Mouse (Mus musculus) thymus, adult 2 months (tissue): Measurements from ENCODE around the gene Rere. TPM values are rescaled to one million over a fixed set of nuclear protein-coding genes. Genes with fewer than 3 reads are reported as not detected.

Experiments used
- DNase-seq: peaks from one replicate; pipeline ENCODE4 v3.0.0; 2021
- H3K27ac ChIP-seq: fragments of 200-500 bp; 2 replicates; pipeline ENCODE4 v1.5.1; 2012; ENCODE audit warnings: low read length, control low read depth; ENCODE audit not compliant: control insufficient read depth, insufficient read depth
- H3K27me3 ChIP-seq: fragments of 200-500 bp; 2 replicates; pipeline ENCODE4 v1.6.1; 2012; ENCODE audit warnings: mild to moderate bottlenecking, low read length, moderate library complexity, mixed read lengths; ENCODE audit not compliant: control insufficient read depth, insufficient read depth
- H3K36me3 ChIP-seq: fragments of 200-500 bp; 2 replicates; pipeline ENCODE4 v1.6.1; 2012; ENCODE audit warnings: mild to moderate bottlenecking, low read length, moderate library complexity; ENCODE audit not compliant: control insufficient read depth, insufficient read depth
- H3K4me1 ChIP-seq: fragments of 200-500 bp; replicated peaks from 2 replicates; pipeline ENCODE4 v1.6.1; 2012; ENCODE audit warnings: low read length; ENCODE audit not compliant: control insufficient read depth, insufficient read depth
- H3K4me3 ChIP-seq: fragments of 200-500 bp; 2 replicates; pipeline ENCODE4 v1.5.1; 2012; ENCODE audit warnings: mild to moderate bottlenecking, low read length, control low read depth, moderate library complexity; ENCODE audit not compliant: control insufficient read depth, insufficient read depth
- CTCF ChIP-seq: fragments of 200-500 bp; IDR thresholded peaks from 2 replicates; pipeline ENCODE4 v1.5.1; 2012; ENCODE audit warnings: mild to moderate bottlenecking, control low read depth, low read length, moderate library complexity, borderline replicate concordance; ENCODE audit not compliant: control insufficient read depth, poor library complexity, insufficient read depth; ENCODE audit errors: extremely low read depth
- POLR2A ChIP-seq: fragments of 200-500 bp; IDR thresholded peaks from 2 replicates; pipeline ENCODE4 v1.6.1; 2012; ENCODE audit warnings: mild to moderate bottlenecking, low read length, control low read depth, moderate library complexity; ENCODE audit not compliant: control insufficient read depth, poor library complexity, insufficient read depth; ENCODE audit errors: extremely low read depth
- WGBS: fragments of 180-500 bp; shearing (Covaris S2); methylation state at CpG from one replicate; pipeline ENCODE4 v1.1.7; 2018; 5-methylcytosine and 5-hydroxymethylcytosine counted together
- polyA plus RNA-seq: library from polyadenylated mRNA; depleted of rRNA; stranded (reverse); fragments of >200 nt; gene quantifications from 2 replicates; pipeline ENCODE4 v1.2.3, GENCODE M21; 2012

Gene Rere
- polyA plus RNA-seq, 1 experiment = 52.5 TPM

GRCm38 (mm10) chr4:150608670-150609069 is 327.2 kb downstream of the Rere start:
- WGBS = 96% methylated on average over 3 of the region's 3 CpGs

DNA sequence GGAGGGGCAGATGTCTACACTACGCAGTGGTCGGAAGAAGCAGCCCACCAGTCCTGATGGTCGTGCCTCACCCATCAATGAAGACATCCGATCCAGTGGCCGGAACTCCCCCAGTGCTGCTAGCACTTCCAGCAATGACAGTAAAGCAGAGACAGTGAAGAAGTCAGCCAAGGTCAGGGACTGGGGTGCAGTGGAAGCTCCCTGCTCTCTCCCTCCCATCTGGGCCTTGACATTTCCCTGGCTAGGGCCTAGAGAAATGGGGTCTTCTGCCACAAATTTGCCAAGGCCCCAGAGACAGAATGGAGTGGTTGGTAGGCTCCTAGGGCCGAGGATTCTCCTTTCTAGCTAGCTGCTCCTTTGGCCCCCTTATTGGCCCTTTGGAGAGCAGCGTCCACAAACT is 332.3 kb downstream of the Rere start:
- Histone ChIP-seq H3K4me1 (peaks cover 10% of the 10 kb centered on the region; the same call in 1 of the 2 replicates), H3K4me3 (no peak overlapping the region), H3K36me3 (peaks cover 58% of the 10 kb centered on the region), H3K27me3 (no peaks in the 10 kb centered on the region), H3K27ac (no peak overlapping the region)
- TF ChIP-seq CTCF (no peak), POLR2A (no peak)
- 92% methylated on average over 7 of the region's 7 CpGs for WGBS
- DNase-seq = no peak

More at GRCm38 (mm10) chr4:150608670-150609069, 327.2 kb downstream of the Rere start:
- no peaks in the 10 kb centered on the region for H3K27me3 ChIP-seq
- H3K4me1 ChIP-seq = no peaks in the 10 kb centered on the region
- no peak for DNase-seq
- no peak overlapping the region for H3K4me3 ChIP-seq
- no peak overlapping the region for H3K27ac ChIP-seq
- peaks cover 17% of the 10 kb centered on the region for H3K36me3 ChIP-seq
- TF ChIP-seq POLR2A (no peak), CTCF (no peak)

DNA sequence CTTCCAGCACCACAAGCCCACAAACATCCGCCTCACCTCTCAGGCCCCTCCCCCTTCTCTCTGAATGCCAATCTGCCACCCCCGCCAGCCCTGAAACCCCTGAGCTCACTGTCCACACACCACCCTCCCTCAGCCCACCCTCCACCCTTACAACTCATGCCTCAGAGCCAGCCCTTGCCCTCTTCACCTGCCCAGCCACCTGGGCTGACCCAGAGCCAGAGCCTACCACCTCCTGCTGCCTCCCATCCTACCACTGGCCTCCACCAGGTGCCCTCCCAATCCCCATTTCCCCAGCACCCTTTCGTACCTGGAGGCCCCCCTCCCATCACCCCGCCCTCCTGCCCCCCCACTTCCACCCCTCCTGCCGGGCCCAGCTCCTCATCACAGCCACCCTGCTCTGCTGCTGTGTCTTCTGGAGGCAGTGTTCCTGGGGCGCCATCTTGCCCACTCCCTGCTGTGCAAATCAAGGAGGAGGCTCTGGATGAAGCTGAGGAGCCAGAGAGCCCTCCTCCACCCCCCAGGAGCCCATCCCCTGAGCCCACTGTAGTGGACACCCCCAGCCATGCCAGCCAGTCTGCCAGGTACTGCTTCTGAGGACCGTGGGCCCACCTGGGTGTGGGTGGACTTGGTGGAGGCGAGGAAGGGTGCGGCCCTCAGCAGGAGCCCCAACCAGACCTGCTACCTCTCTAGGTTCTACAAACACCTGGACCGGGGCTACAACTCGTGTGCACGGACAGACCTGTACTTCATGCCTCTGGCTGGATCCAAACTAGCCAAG is 334.0 kb downstream of the Rere start:
- peaks cover 58% of the 10 kb centered on the region for H3K36me3 ChIP-seq
- WGBS = 90% methylated on average over 12 of the region's 12 CpGs
- peak; percentile 31 for DNase-seq
- H3K27ac ChIP-seq = no peak overlapping the region
- no peaks in the 10 kb centered on the region for H3K27me3 ChIP-seq
- H3K4me3 ChIP-seq = no peak overlapping the region
- peaks cover 10% of the 10 kb centered on the region; the same call in 1 of the 2 replicates for H3K4me1 ChIP-seq
- no peak for TF ChIP-seq POLR2A
- TF ChIP-seq CTCF = no peak

GRCm38 (mm10) chr4:150616029-150616420 is 334.6 kb downstream of the Rere start:
- Histone ChIP-seq H3K27ac (no peak overlapping the region), H3K36me3 (peaks cover 58% of the 10 kb centered on the region), H3K27me3 (no peaks in the 10 kb centered on the region), H3K4me1 (peaks cover 10% of the 10 kb centered on the region; the same call in 1 of the 2 replicates), H3K4me3 (no peak overlapping the region)
- DNase-seq = no peak
- WGBS = 91% methylated on average over 13 of the region's 13 CpGs
- TF ChIP-seq CTCF (no peak), POLR2A (no peak)

- H3K36me3 ChIP-seq = peaks cover 57% of the 10 kb centered on the region
- no peak for DNase-seq
- H3K27ac ChIP-seq = no peak overlapping the region
- H3K27me3 ChIP-seq = no peaks in the 10 kb centered on the region
- peaks cover 10% of the 10 kb centered on the region; the same call in 1 of the 2 replicates for H3K4me1 ChIP-seq
- H3K4me3 ChIP-seq = no peak overlapping the region
- TF ChIP-seq POLR2A = no peak
- no peak for TF ChIP-seq CTCF
- over 99% methylated on average over 20 of the region's 20 CpGs for WGBS
Measured at GRCm38 (mm10) chr4:150616841-150617240, 335.4 kb downstream of the Rere start.

GRCm38 (mm10) chr4:150619011-150619410 is 337.6 kb downstream of the Rere start:
- WGBS = 97% methylated on average over 7 of the region's 7 CpGs
- Histone ChIP-seq H3K36me3 (peaks cover 37% of the 10 kb centered on the region), H3K4me1 (peaks cover 10% of the 10 kb centered on the region; the same call in 1 of the 2 replicates), H3K4me3 (no peak overlapping the region), H3K27me3 (no peaks in the 10 kb centered on the region), H3K27ac (no peak overlapping the region)
- DNase-seq = no peak
- TF ChIP-seq CTCF (no peak), POLR2A (no peak)

GRCm38 (mm10) chr4:150622641-150623040 is 341.2 kb downstream of the Rere start:
- TF ChIP-seq POLR2A (no peak), CTCF (no peak)
- DNase-seq = no peak
- Histone ChIP-seq H3K4me1 (no peaks in the 10 kb centered on the region), H3K4me3 (no peak overlapping the region), H3K36me3 (peaks cover 9% of the 10 kb centered on the region), H3K27ac (no peak overlapping the region), H3K27me3 (no peaks in the 10 kb centered on the region)
- WGBS = 97% methylated on average over 13 of the region's 13 CpGs
